Mouse (Mus musculus): ENCODE measurements around the gene Tmem201. TPM values are rescaled to one million over a fixed set of nuclear protein-coding genes. Genes with fewer than 3 reads are reported as not detected.
A peak's percentile ranks its signal among the peaks of the same experiment; 100 is the strongest.

Tmem201 gene
- polyA plus RNA-seq, 1 experiment from 2014 or later = 39.2 TPM

GRCm38 (mm10) chr4:149696189-149696971 is 41.5 kb downstream of the Tmem201 start:
- no peak overlapping the region for H3K4me3 ChIP-seq (ENCODE audit: low read length)
- no peak overlapping the region for H3K4me2 ChIP-seq (replicated peaks; ENCODE audit: low read depth, low read length)
- 35% methylated on average over 16 of the region's 16 CpGs for WGBS
- H3K27ac ChIP-seq (ENCODE audit: low read length) = no peak overlapping the region
- H3K9me3 ChIP-seq (ENCODE audit: low read length) = no peaks in the 10 kb centered on the region
- H3K4me1 ChIP-seq (ENCODE audit: insufficient read depth, low read length) = peaks cover 21% of the 10 kb centered on the region
- peak; percentile 58 for ATAC-seq (ENCODE audit: low FRiP score, low TSS enrichment)
- H3K9ac ChIP-seq (replicated peaks; ENCODE audit: low read length) = no peak overlapping the region
- no peaks in the 10 kb centered on the region for H3K36me3 ChIP-seq (ENCODE audit: insufficient read depth, low read length)
- no peaks in the 10 kb centered on the region for H3K27me3 ChIP-seq (ENCODE audit: insufficient read depth, low read length)

- no peak overlapping the region for H3K4me3 ChIP-seq (ENCODE audit: low read length)
- no peaks in the 10 kb centered on the region for H3K9me3 ChIP-seq (ENCODE audit: low read length)
- ATAC-seq (ENCODE audit: low FRiP score, low TSS enrichment) = no peak
- no peak overlapping the region for H3K9ac ChIP-seq (replicated peaks; ENCODE audit: low read length)
- no peaks in the 10 kb centered on the region for H3K27me3 ChIP-seq (ENCODE audit: insufficient read depth, low read length)
- WGBS = 62% methylated on average over 8 of the region's 8 CpGs
- no peak overlapping the region for H3K4me2 ChIP-seq (replicated peaks; ENCODE audit: low read depth, low read length)
- no peak overlapping the region for H3K27ac ChIP-seq (ENCODE audit: low read length)
- H3K36me3 ChIP-seq (ENCODE audit: insufficient read depth, low read length) = no peaks in the 10 kb centered on the region
- H3K4me1 ChIP-seq (ENCODE audit: insufficient read depth, low read length) = peaks cover 12% of the 10 kb centered on the region
Observed at GRCm38 (mm10) chr4:149691368-149691767, 46.5 kb downstream of the Tmem201 start.

GRCm38 (mm10) chr4:149690828-149691280 is 47.0 kb downstream of the Tmem201 start:
- WGBS = 79% methylated on average over 8 of the region's 8 CpGs
- Histone ChIP-seq H3K27ac (ENCODE audit: low read length) (no peak overlapping the region), H3K9me3 (ENCODE audit: low read length) (no peaks in the 10 kb centered on the region)

GRCm38 (mm10) chr4:149689822-149690700 is 47.8 kb downstream of the Tmem201 start:
- Histone ChIP-seq H3K9me3 (ENCODE audit: low read length) (no peaks in the 10 kb centered on the region), H3K27me3 (ENCODE audit: insufficient read depth, low read length) (no peaks in the 10 kb centered on the region; the same call in 1 of the 2 replicates), H3K27ac (ENCODE audit: low read length) (no peak overlapping the region), H3K4me1 (ENCODE audit: insufficient read depth, low read length) (peaks cover 5% of the 10 kb centered on the region; the same call in 1 of the 2 replicates), H3K4me2 (replicated peaks; ENCODE audit: low read depth, low read length) (no peak overlapping the region), H3K4me3 (ENCODE audit: low read length) (no peak overlapping the region), H3K36me3 (ENCODE audit: insufficient read depth, low read length) (no peaks in the 10 kb centered on the region), H3K9ac (replicated peaks; ENCODE audit: low read length) (no peak overlapping the region)
- WGBS = 81% methylated on average over 12 of the region's 12 CpGs
- ATAC-seq (ENCODE audit: low FRiP score, low TSS enrichment) = no peak

More at GRCm38 (mm10) chr4:149690828-149691280, 47.0 kb downstream of the Tmem201 start:
- no peaks in the 10 kb centered on the region for H3K36me3 ChIP-seq (ENCODE audit: insufficient read depth, low read length)
- peaks cover 6% of the 10 kb centered on the region for H3K4me1 ChIP-seq (ENCODE audit: insufficient read depth, low read length)
- no peak overlapping the region for H3K9ac ChIP-seq (replicated peaks; ENCODE audit: low read length)
- no peak overlapping the region for H3K4me3 ChIP-seq (ENCODE audit: low read length)
- H3K4me2 ChIP-seq (replicated peaks; ENCODE audit: low read depth, low read length) = no peak overlapping the region
- ATAC-seq (ENCODE audit: low FRiP score, low TSS enrichment) = no peak
- no peaks in the 10 kb centered on the region for H3K27me3 ChIP-seq (ENCODE audit: insufficient read depth, low read length)

- Histone ChIP-seq H3K27ac (ENCODE audit: low read length) (no peak overlapping the region), H3K4me1 (ENCODE audit: insufficient read depth, low read length) (peaks cover 11% of the 10 kb centered on the region; the same call in 1 of the 2 replicates), H3K4me2 (replicated peaks; ENCODE audit: low read depth, low read length) (no peak overlapping the region), H3K9ac (replicated peaks; ENCODE audit: low read length) (no peak overlapping the region), H3K4me3 (ENCODE audit: low read length) (no peak overlapping the region), H3K27me3 (ENCODE audit: insufficient read depth, low read length) (no peaks in the 10 kb centered on the region; the same call in 1 of the 2 replicates), H3K36me3 (ENCODE audit: insufficient read depth, low read length) (no peaks in the 10 kb centered on the region), H3K9me3 (ENCODE audit: low read length) (no peaks in the 10 kb centered on the region)
- 76% methylated on average over 14 of the region's 14 CpGs for WGBS
- no peak for ATAC-seq (ENCODE audit: low FRiP score, low TSS enrichment)
Observed at GRCm38 (mm10) chr4:149688861-149689260, 49.0 kb downstream of the Tmem201 start.

- Histone ChIP-seq H3K27ac (ENCODE audit: low read length) (no peak overlapping the region), H3K9ac (replicated peaks; ENCODE audit: low read length) (no peak overlapping the region), H3K36me3 (ENCODE audit: insufficient read depth, low read length) (no peaks in the 10 kb centered on the region), H3K9me3 (ENCODE audit: low read length) (no peaks in the 10 kb centered on the region), H3K4me3 (ENCODE audit: low read length) (no peak overlapping the region), H3K4me2 (replicated peaks; ENCODE audit: low read depth, low read length) (no peak overlapping the region), H3K27me3 (ENCODE audit: insufficient read depth, low read length) (no peaks in the 10 kb centered on the region; the same call in 1 of the 2 replicates), H3K4me1 (ENCODE audit: insufficient read depth, low read length) (peaks cover 11% of the 10 kb centered on the region; the same call in 1 of the 2 replicates)
- no peak for ATAC-seq (ENCODE audit: low FRiP score, low TSS enrichment)
- WGBS = 31% methylated on average over 11 of the region's 11 CpGs
Observed at GRCm38 (mm10) chr4:149684841-149685623, 52.8 kb downstream of the Tmem201 start.

- Histone ChIP-seq H3K9ac (replicated peaks; ENCODE audit: low read length) (no peak overlapping the region), H3K4me2 (replicated peaks; ENCODE audit: low read depth, low read length) (no peak overlapping the region), H3K36me3 (ENCODE audit: insufficient read depth, low read length) (no peaks in the 10 kb centered on the region), H3K27ac (ENCODE audit: low read length) (no peak overlapping the region), H3K9me3 (ENCODE audit: low read length) (no peaks in the 10 kb centered on the region), H3K4me3 (ENCODE audit: low read length) (no peak overlapping the region), H3K4me1 (ENCODE audit: insufficient read depth, low read length) (peaks cover 19% of the 10 kb centered on the region; the same call in 1 of the 2 replicates), H3K27me3 (ENCODE audit: insufficient read depth, low read length) (no peaks in the 10 kb centered on the region; the same call in 1 of the 2 replicates)
- WGBS = 18% methylated on average over 7 of the region's 7 CpGs
- ATAC-seq (ENCODE audit: low FRiP score, low TSS enrichment) = no peak
Observed at GRCm38 (mm10) chr4:149683875-149684274, 54.0 kb downstream of the Tmem201 start.

GRCm38 (mm10) chr4:149679056-149679770 is 58.6 kb downstream of the Tmem201 start:
- no peak overlapping the region for H3K4me3 ChIP-seq (ENCODE audit: low read length)
- H3K9me3 ChIP-seq (ENCODE audit: low read length) = no peaks in the 10 kb centered on the region
- no peak overlapping the region for H3K4me2 ChIP-seq (replicated peaks; ENCODE audit: low read depth, low read length)
- peaks cover 27% of the 10 kb centered on the region for H3K4me1 ChIP-seq (ENCODE audit: insufficient read depth, low read length)
- H3K9ac ChIP-seq (replicated peaks; ENCODE audit: low read length) = no peak overlapping the region
- ATAC-seq (ENCODE audit: low FRiP score, low TSS enrichment) = no peak
- H3K27ac ChIP-seq (ENCODE audit: low read length) = no peak overlapping the region
- 14% methylated on average over 11 of the region's 11 CpGs for WGBS
- H3K36me3 ChIP-seq (ENCODE audit: insufficient read depth, low read length) = no peaks in the 10 kb centered on the region
- H3K27me3 ChIP-seq (ENCODE audit: insufficient read depth, low read length) = peaks cover 13% of the 10 kb centered on the region

- no peaks in the 10 kb centered on the region for H3K36me3 ChIP-seq (ENCODE audit: insufficient read depth, low read length)
- WGBS = 32% methylated on average over 1 of the region's 1 CpGs
- H3K27ac ChIP-seq (ENCODE audit: low read length) = no peak overlapping the region
- H3K27me3 ChIP-seq (ENCODE audit: insufficient read depth, low read length) = peaks cover 19% of the 10 kb centered on the region
- H3K9me3 ChIP-seq (ENCODE audit: low read length) = no peaks in the 10 kb centered on the region
- H3K4me2 ChIP-seq (replicated peaks; ENCODE audit: low read depth, low read length) = no peak overlapping the region
- no peak overlapping the region for H3K9ac ChIP-seq (replicated peaks; ENCODE audit: low read length)
- ATAC-seq (ENCODE audit: low FRiP score, low TSS enrichment) = no peak
- no peak overlapping the region for H3K4me3 ChIP-seq (ENCODE audit: low read length)
- peaks cover 20% of the 10 kb centered on the region for H3K4me1 ChIP-seq (ENCODE audit: insufficient read depth, low read length)
Observed at GRCm38 (mm10) chr4:149678006-149678405, 59.8 kb downstream of the Tmem201 start.
